9 mouse cellular contexts compared by ENCODE assay signal in genomic region chr8:122473911-122474421, GRCm38 (mm10). TPM values are rescaled to one million over a fixed set of nuclear protein-coding genes. Genes with fewer than 3 reads are reported as not detected.
DNase-seq lines count a peak whose midpoint lies in the region; ATAC-seq and TF ChIP-seq lines count a peak whose summit lies in the region.
"Had no signal": no experiment of that assay in that cellular context is flagged by ENCODE, and none has a peak within 500 bp of the region (broad histone marks: within the 10 kb centered on the region; RNA-seq: fewer than 3 reads in every experiment).

No protein-coding gene starts in this region.

- no peak for DNase-seq in frontal cortex, postnatal 10 days (ENCODE audit: low spot score in 2 of 2)
- no peak for DNase-seq in stomach, postnatal 0 days (ENCODE audit: low spot score)
- no peak for DNase-seq in kidney, adult 11 months
- DNase-seq in hindbrain, embryonic 11.5 days (ENCODE audit: low spot score), result no peak
- no peak for DNase-seq in ovary, adult 18-20 months (ENCODE audit: low spot score)
- DNase-seq: retina, postnatal 1 day had no signal

- H3K9me3 ChIP-seq in stomach, embryonic 15.5 days, result no peaks in the 10 kb centered on the region
- no peaks in the 10 kb centered on the region for H3K9me3 ChIP-seq in stomach, postnatal 0 days (ENCODE audit: control insufficient read depth, low read length)
- no peaks in the 10 kb centered on the region for H3K9me3 ChIP-seq in hindbrain, embryonic 11.5 days (ENCODE audit: control insufficient read depth, low read length)

- 80% methylated on average over 8 of the region's 8 CpGs for WGBS in stomach, embryonic 15.5 days
- 92% methylated on average over 8 of the region's 8 CpGs for WGBS in stomach, postnatal 0 days
- WGBS in hindbrain, embryonic 11.5 days, result 90% methylated on average over 8 of the region's 8 CpGs

- no peak for TF ChIP-seq CTCF in stomach, postnatal 0 days (IDR thresholded peaks at IDR 0.05; ENCODE audit: low read depth)

- H3K27me3 ChIP-seq in stomach, embryonic 15.5 days (replicated peaks), result no peaks in the 10 kb centered on the region
- no peaks in the 10 kb centered on the region for H3K27me3 ChIP-seq in stomach, postnatal 0 days (ENCODE audit: control insufficient read depth, insufficient read depth, low read length)
- H3K27me3 ChIP-seq in hindbrain, embryonic 11.5 days (ENCODE audit: control insufficient read depth, insufficient read depth, low read length), result no peaks in the 10 kb centered on the region

- peaks cover 13% of the 10 kb centered on the region for H3K36me3 ChIP-seq in stomach, embryonic 15.5 days
- peaks cover 3% of the 10 kb centered on the region; the same call in 1 of the 2 replicates for H3K36me3 ChIP-seq in stomach, postnatal 0 days (ENCODE audit: control insufficient read depth, insufficient read depth, low read length)
- H3K36me3 ChIP-seq in hindbrain, embryonic 11.5 days (ENCODE audit: control insufficient read depth, insufficient read depth, low read length), result no peaks in the 10 kb centered on the region

- no peak for TF ChIP-seq EP300 in stomach, postnatal 0 days (optimal IDR thresholded peaks at IDR 0.05)

- H3K4me2 ChIP-seq in stomach, embryonic 15.5 days, result no peak overlapping the region
- no peak overlapping the region for H3K4me2 ChIP-seq in stomach, postnatal 0 days (replicated peaks; ENCODE audit: low read depth)
- no peak overlapping the region for H3K4me2 ChIP-seq in hindbrain, embryonic 11.5 days (replicated peaks; ENCODE audit: low read depth, low read length)

- peak overlapping the region; percentile 66 for H3K27ac ChIP-seq in stomach, embryonic 15.5 days
- H3K27ac ChIP-seq in stomach, postnatal 0 days (replicated peaks), result no peak overlapping the region
- no peak overlapping the region for H3K27ac ChIP-seq in hindbrain, embryonic 11.5 days (ENCODE audit: low read depth, low read length)

- no peak overlapping the region for H3K4me3 ChIP-seq in stomach, embryonic 15.5 days (replicated peaks)
- no peak overlapping the region for H3K4me3 ChIP-seq in stomach, postnatal 0 days (ENCODE audit: low read depth, low read length)
- no peak overlapping the region for H3K4me3 ChIP-seq in hindbrain, embryonic 11.5 days (ENCODE audit: low read depth, low read length)

- peak; percentile 22; the same call in 1 of the 2 replicates for ATAC-seq in frontal cortex, adult (ENCODE audit: low TSS enrichment)
- no peak for ATAC-seq in stomach, embryonic 15.5 days (ENCODE audit: insufficient read depth, low FRiP score, low read depth)
- no peak for ATAC-seq in stomach, postnatal 0 days (ENCODE audit: low FRiP score, low TSS enrichment)
- peak; percentile 66 for ATAC-seq in megakaryocyte, adult 5-6 weeks (ENCODE audit: poor library complexity, severe bottlenecking)
- ATAC-seq in hindbrain, embryonic 11.5 days (ENCODE audit: low FRiP score), result no peak

- H3K9ac ChIP-seq in stomach, embryonic 15.5 days, result no peak overlapping the region
- no peak overlapping the region for H3K9ac ChIP-seq in stomach, postnatal 0 days (ENCODE audit: low read length)
- no peak overlapping the region for H3K9ac ChIP-seq in hindbrain, embryonic 11.5 days (ENCODE audit: low read depth, low read length)

- H3K4me1 ChIP-seq in stomach, embryonic 15.5 days, result peaks cover 27% of the 10 kb centered on the region
- H3K4me1 ChIP-seq in stomach, postnatal 0 days (replicated peaks; ENCODE audit: control insufficient read depth, insufficient read depth), result peaks cover 8% of the 10 kb centered on the region; the same call in 1 of the 2 replicates
- peaks cover 8% of the 10 kb centered on the region; the same call in 1 of the 2 replicates for H3K4me1 ChIP-seq in hindbrain, embryonic 11.5 days (replicated peaks; ENCODE audit: control insufficient read depth, insufficient read depth, low read length)

RNA-seq across cellular contexts. Expression of gene Rnf166, which starts 1.9 kb away (rescaled TPM):
- 35.1 and 38.5 TPM in 2 replicates for polyA plus RNA-seq in stomach, embryonic 15.5 days (2015; fragmentation: Nextera tagmentation; extraction: Ambion mirVana)
- 31.2 and 32.2 TPM in 2 replicates for polyA plus RNA-seq in stomach, postnatal 0 days (2015; fragmentation: Nextera tagmentation; extraction: Ambion mirVana)
- total RNA-seq in megakaryocyte, adult 5-6 weeks (2015), result 42.0 and 48.6 TPM in 2 replicates
- total RNA-seq in megakaryocyte, adult 5-6 weeks (2017), result 50.8 and 59.5 TPM in 2 replicates
- 24.2 and 27.6 TPM in 2 replicates for polyA plus RNA-seq in hindbrain, embryonic 11.5 days (2014; fragmentation: Nextera tagmentation; extraction: Ambion mirVana)

RNA-seq across cellular contexts. Expression of gene Ctu2, which starts 2.0 kb away (rescaled TPM):
- polyA plus RNA-seq in stomach, embryonic 15.5 days (2015; fragmentation: Nextera tagmentation; extraction: Ambion mirVana), result 44.8 and 45.6 TPM in 2 replicates
- polyA plus RNA-seq in stomach, postnatal 0 days (2015; fragmentation: Nextera tagmentation; extraction: Ambion mirVana), result 33.1 and 34.5 TPM in 2 replicates
- 13.5 and 16.2 TPM in 2 replicates for total RNA-seq in megakaryocyte, adult 5-6 weeks (2015)
- 4.7 and 7.7 TPM in 2 replicates for total RNA-seq in megakaryocyte, adult 5-6 weeks (2017)
- 65.6 and 67.5 TPM in 2 replicates for polyA plus RNA-seq in hindbrain, embryonic 11.5 days (2014; fragmentation: Nextera tagmentation; extraction: Ambion mirVana)

RNA-seq across cellular contexts. Expression of gene Snai3, which starts 13.4 kb away (rescaled TPM):
- 0.31 and 0.70 TPM in 2 replicates for polyA plus RNA-seq in stomach, embryonic 15.5 days (2015; fragmentation: Nextera tagmentation; extraction: Ambion mirVana)
- polyA plus RNA-seq in stomach, postnatal 0 days (2015; fragmentation: Nextera tagmentation; extraction: Ambion mirVana), result 1.4 and 1.6 TPM in 2 replicates
- 0.09 and 0.25 TPM in 2 replicates for total RNA-seq in megakaryocyte, adult 5-6 weeks (2015)
- not detected in 2 replicates for total RNA-seq in megakaryocyte, adult 5-6 weeks (2017)
- not detected in 2 replicates for polyA plus RNA-seq in hindbrain, embryonic 11.5 days (2014; fragmentation: Nextera tagmentation; extraction: Ambion mirVana)

RNA-seq across cellular contexts. Expression of gene Mvd, which starts 30.7 kb away (rescaled TPM):
- polyA plus RNA-seq in stomach, embryonic 15.5 days (2015; fragmentation: Nextera tagmentation; extraction: Ambion mirVana), result 38.7 and 43.7 TPM in 2 replicates
- 34.6 and 35.7 TPM in 2 replicates for polyA plus RNA-seq in stomach, postnatal 0 days (2015; fragmentation: Nextera tagmentation; extraction: Ambion mirVana)
- 9.8 and 10.3 TPM in 2 replicates for total RNA-seq in megakaryocyte, adult 5-6 weeks (2015)
- 15.2 and 15.6 TPM in 2 replicates for total RNA-seq in megakaryocyte, adult 5-6 weeks (2017)
- polyA plus RNA-seq in hindbrain, embryonic 11.5 days (2014; fragmentation: Nextera tagmentation; extraction: Ambion mirVana), result 46.3 and 49.2 TPM in 2 replicates

RNA-seq across cellular contexts. Expression of gene Cyba, which starts 41.2 kb away (rescaled TPM):
- 238 and 267 TPM in 2 replicates for polyA plus RNA-seq in stomach, embryonic 15.5 days (2015; fragmentation: Nextera tagmentation; extraction: Ambion mirVana)
- 250 and 267 TPM in 2 replicates for polyA plus RNA-seq in stomach, postnatal 0 days (2015; fragmentation: Nextera tagmentation; extraction: Ambion mirVana)
- 547 and 634 TPM in 2 replicates for total RNA-seq in megakaryocyte, adult 5-6 weeks (2015)
- 285 and 337 TPM in 2 replicates for total RNA-seq in megakaryocyte, adult 5-6 weeks (2017)
- 52.7 and 53.4 TPM in 2 replicates for polyA plus RNA-seq in hindbrain, embryonic 11.5 days (2014; fragmentation: Nextera tagmentation; extraction: Ambion mirVana)

Comparison
In these comparisons a context has a peak if more than half of its experiments do, and no peak if none do; other contexts are left out.
1. ATAC-seq: peak in frontal cortex, adult (single experiment) and megakaryocyte, adult 5-6 weeks (single experiment); none in stomach, embryonic 15.5 days (single experiment), stomach, postnatal 0 days (single experiment) and hindbrain, embryonic 11.5 days (single experiment).